ENCODE assay signal across 13 mouse cellular contexts in the genomic region with DNA sequence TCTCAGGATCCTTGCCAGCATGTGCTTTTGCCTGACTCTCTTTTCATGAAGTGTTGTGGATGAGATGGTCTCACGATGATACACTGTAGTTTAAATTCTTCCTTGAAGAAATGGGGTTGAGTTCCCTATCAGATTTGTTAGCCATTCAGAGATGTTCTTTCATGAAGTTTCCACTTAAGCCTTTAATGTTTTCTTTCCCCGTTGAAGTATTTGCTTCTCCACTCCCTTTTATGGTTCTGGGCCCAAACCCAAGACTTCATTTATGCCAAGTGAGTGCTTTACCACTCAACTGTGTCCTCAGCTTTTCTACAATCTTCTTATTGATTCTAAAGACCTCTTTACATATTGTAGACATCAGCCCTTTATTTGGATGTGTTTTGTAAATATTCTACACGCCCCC.
"Had no signal": no experiment of that assay in that cellular context is flagged by ENCODE, and none has a peak within 500 bp of the region (broad histone marks: within the 10 kb centered on the region; RNA-seq: fewer than 3 reads in every experiment).

No protein-coding gene starts in this region.

- H3K4me3 ChIP-seq: layer of hippocampus, adult 2 months; liver, embryonic 15.5 days; midbrain, embryonic 15.5 days had no signal

- H3K4me2 ChIP-seq: midbrain, embryonic 11.5 days; midbrain, embryonic 15.5 days had no signal

- H3K4me1 ChIP-seq: midbrain, embryonic 15.5 days had no signal

- H3K9me3 ChIP-seq: liver, embryonic 15.5 days; midbrain, embryonic 15.5 days had no signal

- ATAC-seq: hindbrain, embryonic 16.5 days; midbrain, embryonic 15.5 days had no signal

- DNase-seq: kidney, adult 11 months; kidney, adult 9 months; kidney, postnatal 36 days; left cerebral cortex, postnatal 4 days; right cerebral cortex, postnatal 14 days; thymus, adult 18-20 months; thymus, postnatal 14 days had no signal

- H3K27me3 ChIP-seq: liver, embryonic 15.5 days; midbrain, embryonic 15.5 days had no signal

- H3K36me3 ChIP-seq: liver, embryonic 15.5 days; midbrain, embryonic 15.5 days had no signal

- H3K27ac ChIP-seq: kidney, postnatal 0 days; layer of hippocampus, adult 2 months; midbrain, embryonic 15.5 days had no signal

- H3K9ac ChIP-seq: liver, embryonic 15.5 days; midbrain, embryonic 15.5 days had no signal
